Mouse (Mus musculus): ENCODE results near the gene Vmn1r44.
"Not testable (repeated sequence)": the region's sequence is repeated elsewhere in the genome, so short reads cannot be mapped to it uniquely, and the experiment has no call there.

The Vmn1r44 gene

DNA sequence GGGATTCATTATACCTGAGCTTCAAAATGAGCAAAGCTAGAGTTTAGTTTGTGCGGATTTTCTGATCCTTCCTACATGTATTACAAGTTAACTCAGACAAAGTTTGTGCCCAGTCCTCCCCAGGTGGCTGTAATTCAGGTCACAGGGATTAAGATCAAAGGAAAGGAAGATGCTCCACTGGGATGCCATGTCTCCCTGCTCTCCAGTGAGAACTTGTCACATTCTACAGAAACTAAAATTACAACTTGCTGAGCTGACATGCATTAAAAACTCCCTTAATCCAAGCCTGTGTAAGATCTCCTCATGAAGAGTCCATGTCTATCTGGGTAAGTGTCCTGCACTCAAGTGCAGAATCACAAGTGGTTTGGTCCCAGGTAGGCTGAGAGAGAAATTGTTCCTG is at the start of gene Vmn1r44:
Gene Vmn1r44 (plus strand): TSS at position 301 of the 400 bp plus-strand sequence.
- no peak for DNase-seq (ENCODE audit: low spot score)

DNA sequence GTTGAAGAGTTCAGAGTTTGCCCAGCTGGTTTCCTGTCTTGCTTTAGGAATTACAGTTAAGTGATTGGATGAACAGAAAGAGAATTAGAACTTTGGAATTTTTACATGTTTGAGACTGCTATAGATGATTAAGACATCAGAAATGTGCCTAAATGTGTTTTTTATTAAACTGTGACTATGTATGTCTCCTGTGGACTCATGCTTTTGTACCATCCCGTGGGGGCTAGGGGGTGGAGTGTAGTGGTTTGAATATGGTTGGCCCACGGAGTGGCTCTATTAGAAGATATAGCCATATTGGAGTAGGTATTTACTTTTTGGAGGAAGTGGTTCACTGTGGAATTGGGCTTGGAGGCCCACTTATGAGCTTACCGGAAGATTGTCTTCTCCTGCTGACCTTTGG is 25.9 kb upstream of the Vmn1r44 start:
- DNase-seq (ENCODE audit: low spot score) = no peak

DNA sequence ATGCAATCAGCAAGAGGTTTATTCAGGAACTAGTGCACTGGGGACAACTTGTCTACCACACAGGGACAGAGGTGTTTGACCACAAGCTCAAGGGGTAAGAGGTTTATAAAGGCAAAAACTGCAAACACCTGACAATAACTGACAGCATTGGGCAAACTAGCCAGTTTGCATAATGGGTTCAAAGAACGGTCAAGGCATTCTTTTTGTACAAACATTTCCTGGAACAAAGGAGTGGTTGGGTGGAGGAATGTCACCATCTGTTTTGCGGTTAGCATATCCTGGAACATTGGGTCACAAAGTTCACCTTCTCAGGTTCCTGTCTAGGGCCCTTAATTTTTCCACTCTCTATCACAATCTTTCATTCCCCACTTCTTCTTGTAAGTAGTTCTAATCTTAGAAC is 23.6 kb upstream of the Vmn1r44 start:
- no peak for DNase-seq (ENCODE audit: low spot score)

DNA sequence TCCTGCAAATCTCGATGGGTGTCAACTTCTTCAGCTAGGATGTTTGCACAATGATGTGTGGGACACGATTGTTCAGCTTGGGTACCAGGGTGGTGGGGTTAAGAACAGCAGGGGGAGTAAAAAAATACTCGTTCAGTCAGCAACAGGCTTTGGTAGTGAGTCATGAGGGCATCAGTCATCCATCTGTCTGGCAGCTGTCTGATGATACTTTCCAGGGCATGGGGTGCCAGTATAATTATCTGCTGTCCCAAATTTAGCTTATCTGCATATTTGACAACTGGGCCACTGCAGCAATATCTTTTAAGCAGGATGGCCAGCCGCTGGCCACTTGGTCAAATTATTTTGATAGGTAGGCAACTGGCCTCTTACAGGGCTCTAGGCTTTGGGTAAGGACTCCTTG is 19.7 kb upstream of the Vmn1r44 start:
- no peak for DNase-seq (ENCODE audit: low spot score)

DNA sequence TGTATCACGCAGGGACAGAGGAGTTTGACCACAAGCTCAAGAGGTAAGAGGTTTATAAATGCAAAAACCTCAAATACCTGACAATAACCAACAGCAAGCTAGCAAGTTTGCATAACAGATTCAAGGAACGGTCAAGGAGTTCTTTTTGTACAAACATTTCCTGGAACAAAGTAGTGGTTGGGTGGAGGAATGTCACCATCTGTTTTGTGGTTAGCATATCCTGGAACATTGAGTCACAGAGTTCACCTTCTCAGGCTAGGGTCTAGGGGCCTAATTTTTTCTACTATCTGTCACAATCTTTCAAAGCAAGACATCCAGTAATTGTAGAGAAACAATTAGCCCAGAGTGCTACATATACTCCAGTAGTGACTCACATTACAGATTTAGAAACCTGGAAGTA is 16.2 kb upstream of the Vmn1r44 start:
- no peak for DNase-seq (ENCODE audit: low spot score)

DNA sequence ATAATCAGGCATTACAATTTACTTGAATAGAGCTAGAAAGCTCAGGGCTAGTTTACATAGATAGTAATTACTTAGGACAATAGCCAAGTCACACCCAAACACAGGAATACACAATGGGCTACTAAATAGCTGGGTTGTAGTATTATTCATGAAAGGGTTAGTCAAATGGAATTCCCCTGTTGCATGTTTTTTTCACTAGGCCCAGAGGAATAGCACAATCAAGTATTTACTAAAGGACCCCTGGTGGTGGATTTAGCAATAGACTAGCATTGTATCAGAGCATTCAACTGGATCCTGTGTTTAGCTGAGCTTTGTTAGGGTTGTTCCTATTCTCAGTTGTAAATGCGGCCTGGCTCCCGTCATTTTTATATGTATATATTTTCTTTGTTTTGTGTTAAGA is 15.5 kb upstream of the Vmn1r44 start:
- no peak for DNase-seq (ENCODE audit: low spot score)

DNA sequence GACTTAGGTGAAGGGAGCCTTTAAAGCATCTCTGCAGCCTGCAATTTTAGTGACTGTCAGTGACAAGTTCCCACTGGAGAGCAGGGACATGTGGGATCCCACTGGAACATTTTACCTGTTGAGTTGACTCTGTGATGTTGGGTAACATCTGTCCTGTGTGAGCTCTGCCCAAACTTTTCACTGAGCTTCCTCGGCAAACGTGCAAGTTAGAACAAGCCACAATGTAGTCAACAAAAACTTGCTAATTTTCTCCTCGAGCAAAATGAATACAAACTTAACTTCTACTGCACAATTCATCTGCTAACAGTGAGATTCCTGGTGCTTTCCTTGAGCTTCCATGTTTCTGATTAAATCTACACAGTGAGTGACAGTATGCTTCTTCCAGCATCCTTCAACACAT is 7.1 kb upstream of the Vmn1r44 start, which contains the start of the genes Vmn1r42 and Vmn1r43:
Gene Vmn1r42 (minus strand): TSS at position 101 of the 400 bp plus-strand sequence.
Gene Vmn1r43 (minus strand): TSS at position 101 of the 400 bp plus-strand sequence.
- not testable (repeated sequence) for DNase-seq (ENCODE audit: low spot score)

DNA sequence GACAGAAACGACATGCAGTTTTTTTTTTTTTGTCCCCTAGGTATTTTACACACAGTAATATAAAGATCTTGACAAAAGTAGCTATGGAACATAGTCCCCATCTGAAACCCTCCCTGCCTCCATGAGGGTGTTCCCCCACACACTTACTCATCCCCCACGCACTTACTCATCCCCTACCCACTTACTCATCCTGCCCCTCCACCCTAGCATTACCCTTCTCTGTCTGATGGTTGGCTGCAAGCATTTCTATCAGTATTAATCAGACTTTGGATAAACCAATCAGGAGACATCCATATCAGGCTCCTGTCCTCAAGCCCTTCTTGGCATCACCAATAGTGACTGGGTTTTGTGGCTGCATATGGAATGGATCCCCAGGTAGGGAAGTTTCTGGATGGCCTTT is 6.5 kb upstream of the Vmn1r44 start:
- no peak for DNase-seq (ENCODE audit: low spot score)

DNA sequence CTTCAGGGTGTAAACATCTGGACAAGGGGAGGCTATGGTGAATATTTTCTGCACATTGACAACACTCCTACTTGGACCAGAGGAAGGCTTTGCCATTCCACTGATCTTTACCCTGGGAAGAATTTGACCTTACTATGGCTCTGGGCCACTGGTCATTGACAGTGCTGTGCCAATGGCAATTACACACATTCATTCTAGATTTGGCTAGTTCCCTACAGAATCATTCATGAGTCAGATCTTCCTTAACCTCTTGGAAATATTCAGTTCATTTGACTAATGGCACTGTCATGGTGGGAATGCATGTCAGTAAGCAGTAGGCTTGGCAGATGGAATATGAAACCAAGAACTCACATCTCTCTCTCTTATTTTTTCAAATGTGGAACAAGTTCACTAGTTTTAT is 2.6 kb upstream of the Vmn1r44 start:
- DNase-seq (ENCODE audit: low spot score) = no peak

DNA sequence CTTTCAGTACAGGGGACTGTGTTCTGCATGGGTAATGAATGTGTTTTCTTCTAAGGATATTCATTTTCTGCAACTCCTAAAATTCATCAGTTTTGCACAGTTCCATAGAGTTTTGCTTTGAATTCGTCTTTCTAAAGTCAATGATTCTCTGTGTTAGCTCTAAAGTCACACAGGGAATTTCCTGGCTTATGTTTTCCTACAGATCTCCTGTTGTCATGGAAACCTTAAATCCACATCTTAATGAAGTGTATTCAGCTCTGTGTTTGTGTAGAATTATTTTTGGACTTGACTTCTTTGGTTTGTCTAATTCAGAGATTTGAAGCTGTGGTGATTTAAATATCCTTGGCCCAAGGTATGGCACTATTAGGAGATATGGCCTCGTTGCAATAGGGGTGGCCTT is 352 bp downstream of the Vmn1r44 start:
- no peak for DNase-seq (ENCODE audit: low spot score)

DNA sequence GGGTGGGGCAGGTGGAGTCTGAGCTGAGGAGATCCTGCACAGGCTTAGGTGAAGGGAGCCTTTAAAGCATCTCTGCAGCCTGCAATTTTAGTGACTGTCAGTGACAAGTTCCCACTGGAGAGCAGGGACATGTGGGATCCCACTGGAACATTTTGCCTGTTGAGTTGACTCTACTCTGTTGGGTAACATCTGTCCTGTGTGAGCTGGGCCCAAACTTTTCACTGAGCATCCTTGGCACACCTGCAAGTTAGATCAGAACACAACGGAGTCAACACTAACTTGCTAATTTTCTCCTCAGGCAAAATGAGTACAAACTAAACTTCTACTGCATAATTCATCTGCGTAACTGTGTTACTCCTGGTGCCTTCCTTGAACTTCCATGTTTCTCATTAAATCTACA is 57.0 kb downstream of the Vmn1r44 start, which contains the start of gene Vmn1r45:
Gene Vmn1r45 (minus strand): TSS at position 101 of the 400 bp plus-strand sequence.
- not testable (repeated sequence) for DNase-seq (ENCODE audit: low spot score)

DNA sequence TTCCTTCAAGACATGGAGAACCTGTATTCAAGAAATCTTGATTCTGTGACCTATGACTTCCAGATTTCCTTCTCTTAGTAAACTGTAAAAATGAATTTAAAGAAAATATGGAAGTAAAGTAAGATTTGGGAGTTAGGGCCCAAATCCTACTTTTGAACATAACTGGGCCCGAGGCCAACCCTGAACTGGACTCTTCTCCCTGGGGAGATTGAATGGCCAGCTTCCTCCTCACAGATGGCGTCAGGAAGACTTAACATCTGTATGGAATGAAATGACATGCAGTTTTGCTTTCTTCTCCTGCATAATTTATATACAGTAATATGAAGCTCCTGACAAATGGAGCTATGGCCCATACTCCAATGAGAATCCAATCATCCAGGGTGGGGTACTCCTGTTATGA is 57.5 kb downstream of the Vmn1r44 start:
- DNase-seq (ENCODE audit: low spot score) = no peak
